Mouse (Mus musculus) myocyte (in vitro differentiated cells): ENCODE measurements around the gene Pnmal1.
A peak's percentile ranks its signal among the peaks of the same experiment; 100 is the strongest.

Experiments
- CEBPB ChIP-seq: IDR thresholded peaks from 2 replicates; pipeline ENCODE4 v1.6.1; 2011; ENCODE audit warnings: mild to moderate bottlenecking, moderate library complexity; ENCODE audit not compliant: poor library complexity, insufficient read depth, severe bottlenecking
- E2F4 ChIP-seq: IDR thresholded peaks from one replicate; pipeline ENCODE4 v1.6.1; 2011; ENCODE audit warnings: mild to moderate bottlenecking, control low read depth, moderate library complexity; ENCODE audit not compliant: insufficient read depth
- MAX ChIP-seq: IDR thresholded peaks from one replicate; pipeline ENCODE4 v1.6.1; 2011; ENCODE audit warnings: low read depth, mild to moderate bottlenecking, control low read depth
- POLR2A ChIP-seq: IDR thresholded peaks from one replicate; pipeline ENCODE4 v1.6.1; 2011; ENCODE audit warnings: low read depth, mild to moderate bottlenecking, control low read depth, moderate library complexity; ENCODE audit not compliant: insufficient read length
- POLR2AphosphoS2 ChIP-seq: IDR thresholded peaks from one replicate; pipeline ENCODE4 v1.6.1; 2011; ENCODE audit warnings: low read depth, control low read depth; ENCODE audit not compliant: insufficient read length
- TCF12 ChIP-seq: IDR thresholded peaks from one replicate; pipeline ENCODE4 v1.6.1; 2011; ENCODE audit warnings: mild to moderate bottlenecking, control low read depth; ENCODE audit not compliant: poor library complexity, insufficient read depth, severe bottlenecking
- TCF3 ChIP-seq: IDR thresholded peaks from one replicate; pipeline ENCODE4 v1.6.1; 2011; ENCODE audit warnings: low read depth, control low read depth; ENCODE audit not compliant: insufficient read length
- USF1 ChIP-seq: IDR thresholded peaks from one replicate; pipeline ENCODE4 v1.6.1; 2011; ENCODE audit warnings: low read depth, mild to moderate bottlenecking, control low read depth, moderate library complexity

GRCm38 (mm10) chr7:16917447-16917846 is 42.0 kb upstream of the Pnmal1 start:
- TF ChIP-seq POLR2A (peak; percentile 1), TCF3 (no peak), CEBPB (no peak), TCF12 (no peak), USF1 (no peak), E2F4 (no peak), POLR2AphosphoS2 (no peak), MAX (no peak)
